Mouse (Mus musculus): Measurements from ENCODE around the gene Pvr.
"Not testable (repeated sequence)": the region's sequence is repeated elsewhere in the genome, so short reads cannot be mapped to it uniquely, and the experiment has no call there.

The Pvr gene

GRCm38 (mm10) chr7:19932877-19933809 lies 12.2 kb upstream of the Pvr start:
- DNase-seq (ENCODE audit: low spot score in 2 of 2): peak; percentile 63 to 71

GRCm38 (mm10) chr7:19932133-19932876 lies 11.3 kb upstream of the Pvr start:
- no peak for DNase-seq (ENCODE audit: low spot score in 2 of 2)

GRCm38 (mm10) chr7:19930481-19930880 lies 9.5 kb upstream of the Pvr start:
- not testable (repeated sequence) for DNase-seq (ENCODE audit: low spot score in 2 of 2)

GRCm38 (mm10) chr7:19928486-19928885 lies 7.5 kb upstream of the Pvr start:
- DNase-seq (ENCODE audit: low spot score in 2 of 2): no peak

- no peak for DNase-seq (ENCODE audit: low spot score in 2 of 2)
Measured at GRCm38 (mm10) chr7:19926849-19927480, 6.0 kb upstream of the Pvr start.

- DNase-seq (ENCODE audit: low spot score in 2 of 2): no peak
Measured at GRCm38 (mm10) chr7:19925376-19925775, 4.4 kb upstream of the Pvr start.

GRCm38 (mm10) chr7:19923797-19924196 lies 2.8 kb upstream of the Pvr start:
- DNase-seq (ENCODE audit: low spot score in 2 of 2): no peak

GRCm38 (mm10) chr7:19923354-19923753 lies 2.4 kb upstream of the Pvr start:
- DNase-seq (ENCODE audit: low spot score in 2 of 2): no peak

GRCm38 (mm10) chr7:19920166-19920505 lies 824 bp downstream of the Pvr start:
- DNase-seq (ENCODE audit: low spot score in 2 of 2): no peak

GRCm38 (mm10) chr7:19914558-19914957 lies 6.4 kb downstream of the Pvr start:
- no peak for DNase-seq (ENCODE audit: low spot score in 2 of 2)

- DNase-seq (ENCODE audit: low spot score in 2 of 2): no peak
Measured at GRCm38 (mm10) chr7:19911695-19912524, 9.1 kb downstream of the Pvr start.

- no peak for DNase-seq (ENCODE audit: low spot score in 2 of 2)
Measured at GRCm38 (mm10) chr7:19911292-19911658, 9.7 kb downstream of the Pvr start.

GRCm38 (mm10) chr7:19910421-19911291 lies 10.3 kb downstream of the Pvr start:
- peak in 1 of 2 experiments; percentile 54 for DNase-seq (ENCODE audit: low spot score in 2 of 2)

GRCm38 (mm10) chr7:19889881-19890280 lies 31.1 kb downstream of the Pvr start:
- no peak for DNase-seq (ENCODE audit: low spot score in 2 of 2)

- no peak for DNase-seq (ENCODE audit: low spot score in 2 of 2)
Measured at GRCm38 (mm10) chr7:19887849-19888248, 33.1 kb downstream of the Pvr start, which contains the start of gene Ceacam19. Gene Ceacam19 (minus strand): TSS chr7:19887965.

GRCm38 (mm10) chr7:19880754-19881153 lies 40.2 kb downstream of the Pvr start:
- no peak for DNase-seq (ENCODE audit: low spot score in 2 of 2)

GRCm38 (mm10) chr7:19876781-19877425 lies 44.1 kb downstream of the Pvr start:
- no peak for DNase-seq (ENCODE audit: low spot score in 2 of 2)

- DNase-seq (ENCODE audit: low spot score in 2 of 2): no peak
Measured at GRCm38 (mm10) chr7:19875948-19876682, 44.8 kb downstream of the Pvr start.

- no peak for DNase-seq (ENCODE audit: low spot score in 2 of 2)
Measured at GRCm38 (mm10) chr7:19871943-19872601, 48.9 kb downstream of the Pvr start.
